Comparison of ENCODE assay signal across 8 mouse cellular contexts in genomic region chr17:29015638-29016037, GRCm38 (mm10). TPM values are rescaled to one million over a fixed set of nuclear protein-coding genes. Genes with fewer than 3 reads are reported as not detected.
DNase-seq lines count a peak whose midpoint lies in the region; TF ChIP-seq lines count a peak whose summit lies in the region.

No protein-coding gene starts in this region.

- TF ChIP-seq POLR2A in brain, embryonic 14.5 days (IDR thresholded peaks at IDR 0.05; ENCODE audit: borderline replicate concordance, extremely low read depth, insufficient read depth, insufficient read length, poor library complexity, severe bottlenecking): no peak

- peak; percentile 24 to 45 for DNase-seq in cerebellum, postnatal 25 days
- no peak for DNase-seq in cerebellum, adult 9-10 months
- DNase-seq in left cerebral cortex, postnatal 4 days: peak; percentile 46
- DNase-seq in left cerebral cortex, adult 8-10 months (ENCODE audit: low spot score in 2 of 2): no peak
- peak; percentile 54 for DNase-seq in brain, embryonic 14.5 days (ENCODE audit: low read depth)
- peak; percentile 65 for DNase-seq in lung, postnatal 10 days
- peak; percentile 70 for DNase-seq in thymus, postnatal 0 days (ENCODE audit: low spot score)
- DNase-seq in layer of hippocampus, adult 9-11 months: no peak

- TF ChIP-seq CTCF in brain, embryonic 14.5 days (IDR thresholded peaks at IDR 0.05; ENCODE audit: borderline replicate concordance, extremely low read depth, insufficient read depth, insufficient read length): peak; percentile 59

- intact Hi-C loops in left cerebral cortex, postnatal 4 days (cut with DNase I): no loop called here

RNA-seq across cellular contexts. Expression of gene Stk38, which starts 7.8 kb away (rescaled TPM):
- 10 to 100 TPM; 83.3 to 93.2 TPM for total RNA-seq in left cerebral cortex, postnatal 4 days (2021)
- total RNA-seq in left cerebral cortex, adult 8-10 months (2022): 10 to 100 TPM; 46.7 to 54.7 (median 48.4) TPM
- 107 and 125 TPM in 2 replicates for polyA plus RNA-seq in brain, embryonic 14.5 days (2012; rRNA removed)
- polyA plus RNA-seq in thymus, postnatal 0 days (2015; fragmentation: Nextera tagmentation; extraction: Ambion mirVana): 95.4 and 121 TPM in 2 replicates

RNA-seq across cellular contexts. Expression of gene Srsf3, which starts 16.8 kb away (rescaled TPM):
- total RNA-seq in left cerebral cortex, postnatal 4 days (2021): 100 to 1,000 TPM; 220 to 228 TPM
- total RNA-seq in left cerebral cortex, adult 8-10 months (2022): 100 to 1,000 TPM; 101 to 142 (median 115) TPM
- polyA plus RNA-seq in brain, embryonic 14.5 days (2012; rRNA removed): 330 and 391 TPM in 2 replicates
- 723 and 729 TPM in 2 replicates for polyA plus RNA-seq in thymus, postnatal 0 days (2015; fragmentation: Nextera tagmentation; extraction: Ambion mirVana)

Comparison
In these comparisons a context has a peak if more than half of its experiments do, and no peak if none do; other contexts are left out.
1. DNase-seq: peak in cerebellum, postnatal 25 days (2 of 2), left cerebral cortex, postnatal 4 days (single experiment), brain, embryonic 14.5 days (single experiment), lung, postnatal 10 days (single experiment) and thymus, postnatal 0 days (single experiment); none in cerebellum, adult 9-10 months (single experiment), left cerebral cortex, adult 8-10 months (0 of 2) and layer of hippocampus, adult 9-11 months (single experiment).